Mouse (Mus musculus): Measurements from ENCODE around the gene Sorcs3. TPM values are rescaled to one million over a fixed set of nuclear protein-coding genes. Genes with fewer than 3 reads are reported as not detected.

Gene Sorcs3
- polyA plus RNA-seq, 1 experiment from 2014 or later = 4.8 TPM

- H3K4me3 ChIP-seq (ENCODE audit: low read depth, low read length) = no peak overlapping the region
- H3K36me3 ChIP-seq (ENCODE audit: control insufficient read depth, insufficient read depth, low read length) = no peaks in the 10 kb centered on the region
- H3K27ac ChIP-seq (ENCODE audit: low read depth, low read length) = no peak overlapping the region
- H3K9me3 ChIP-seq (ENCODE audit: control insufficient read depth, low read length) = no peaks in the 10 kb centered on the region
- H3K27me3 ChIP-seq (ENCODE audit: control insufficient read depth, insufficient read depth, low read length) = no peaks in the 10 kb centered on the region
- ATAC-seq (ENCODE audit: low FRiP score) = peak; percentile 71
- WGBS = 47% methylated on average over 6 of the region's 6 CpGs
- H3K4me2 ChIP-seq (replicated peaks; ENCODE audit: low read depth, low read length) = no peak overlapping the region
- no peak overlapping the region for H3K9ac ChIP-seq (ENCODE audit: low read depth, low read length)
- DNase-seq (ENCODE audit: low spot score) = peak; percentile 58
- H3K4me1 ChIP-seq (replicated peaks; ENCODE audit: control insufficient read depth, insufficient read depth, low read length) = no peaks in the 10 kb centered on the region
Measured at GRCm38 (mm10) chr19:48630671-48631327, 425.0 kb downstream of the Sorcs3 start.

GRCm38 (mm10) chr19:48642566-48642965 lies 436.7 kb downstream of the Sorcs3 start:
- no peaks in the 10 kb centered on the region for H3K27me3 ChIP-seq (ENCODE audit: control insufficient read depth, insufficient read depth, low read length)
- 86% methylated on average over 4 of the region's 4 CpGs for WGBS
- DNase-seq (ENCODE audit: low spot score) = no peak

GRCm38 (mm10) chr19:48649941-48650340 lies 444.1 kb downstream of the Sorcs3 start:
- WGBS = 81% methylated on average over 2 of the region's 2 CpGs
- H3K9ac ChIP-seq (ENCODE audit: low read depth, low read length) = no peak overlapping the region
- no peak overlapping the region for H3K27ac ChIP-seq (ENCODE audit: low read depth, low read length)
- H3K4me2 ChIP-seq (replicated peaks; ENCODE audit: low read depth, low read length) = no peak overlapping the region
- no peak for ATAC-seq (ENCODE audit: low FRiP score)
- H3K4me1 ChIP-seq (replicated peaks; ENCODE audit: control insufficient read depth, insufficient read depth, low read length) = no peaks in the 10 kb centered on the region
- no peaks in the 10 kb centered on the region for H3K36me3 ChIP-seq (ENCODE audit: control insufficient read depth, insufficient read depth, low read length)
- no peaks in the 10 kb centered on the region for H3K9me3 ChIP-seq (ENCODE audit: control insufficient read depth, low read length)
- no peak for DNase-seq (ENCODE audit: low spot score)
- H3K27me3 ChIP-seq (ENCODE audit: control insufficient read depth, insufficient read depth, low read length) = no peaks in the 10 kb centered on the region
- no peak overlapping the region for H3K4me3 ChIP-seq (ENCODE audit: low read depth, low read length)

More at GRCm38 (mm10) chr19:48642566-48642965, 436.7 kb downstream of the Sorcs3 start:
- ATAC-seq (ENCODE audit: low FRiP score) = no peak
- Histone ChIP-seq H3K4me3 (ENCODE audit: low read depth, low read length) (no peak overlapping the region), H3K9me3 (ENCODE audit: control insufficient read depth, low read length) (no peaks in the 10 kb centered on the region), H3K9ac (ENCODE audit: low read depth, low read length) (no peak overlapping the region), H3K36me3 (ENCODE audit: control insufficient read depth, insufficient read depth, low read length) (no peaks in the 10 kb centered on the region), H3K4me2 (replicated peaks; ENCODE audit: low read depth, low read length) (no peak overlapping the region), H3K4me1 (replicated peaks; ENCODE audit: control insufficient read depth, insufficient read depth, low read length) (no peaks in the 10 kb centered on the region), H3K27ac (ENCODE audit: low read depth, low read length) (no peak overlapping the region)

GRCm38 (mm10) chr19:48651617-48652016 lies 445.8 kb downstream of the Sorcs3 start:
- H3K4me1 ChIP-seq (replicated peaks; ENCODE audit: control insufficient read depth, insufficient read depth, low read length) = no peaks in the 10 kb centered on the region
- no peak overlapping the region for H3K4me2 ChIP-seq (replicated peaks; ENCODE audit: low read depth, low read length)
- ATAC-seq (ENCODE audit: low FRiP score) (no peak), DNase-seq (ENCODE audit: low spot score) (no peak)
- no peaks in the 10 kb centered on the region for H3K9me3 ChIP-seq (ENCODE audit: control insufficient read depth, low read length)
- H3K9ac ChIP-seq (ENCODE audit: low read depth, low read length) = no peak overlapping the region
- H3K4me3 ChIP-seq (ENCODE audit: low read depth, low read length) = no peak overlapping the region
- no peaks in the 10 kb centered on the region for H3K36me3 ChIP-seq (ENCODE audit: control insufficient read depth, insufficient read depth, low read length)
- no peaks in the 10 kb centered on the region for H3K27me3 ChIP-seq (ENCODE audit: control insufficient read depth, insufficient read depth, low read length)
- 80% methylated on average over 6 of the region's 6 CpGs for WGBS
- no peak overlapping the region for H3K27ac ChIP-seq (ENCODE audit: low read depth, low read length)

GRCm38 (mm10) chr19:48660201-48660600 lies 454.4 kb downstream of the Sorcs3 start:
- no peak overlapping the region for H3K27ac ChIP-seq (ENCODE audit: low read depth, low read length)

GRCm38 (mm10) chr19:48679896-48680295 lies 474.1 kb downstream of the Sorcs3 start:
- ATAC-seq (ENCODE audit: low FRiP score) = no peak
- no peaks in the 10 kb centered on the region for H3K27me3 ChIP-seq (ENCODE audit: control insufficient read depth, insufficient read depth, low read length)
- no peak overlapping the region for H3K27ac ChIP-seq (ENCODE audit: low read depth, low read length)
- H3K36me3 ChIP-seq (ENCODE audit: control insufficient read depth, insufficient read depth, low read length) = no peaks in the 10 kb centered on the region
- no peak overlapping the region for H3K4me2 ChIP-seq (replicated peaks; ENCODE audit: low read depth, low read length)
- no peak for DNase-seq (ENCODE audit: low spot score)
- no peaks in the 10 kb centered on the region for H3K9me3 ChIP-seq (ENCODE audit: control insufficient read depth, low read length)
- no peak overlapping the region for H3K4me3 ChIP-seq (ENCODE audit: low read depth, low read length)
- WGBS = 96% methylated on average over 1 of the region's 1 CpGs
- no peak overlapping the region for H3K9ac ChIP-seq (ENCODE audit: low read depth, low read length)
- H3K4me1 ChIP-seq (replicated peaks; ENCODE audit: control insufficient read depth, insufficient read depth, low read length) = no peaks in the 10 kb centered on the region

More at GRCm38 (mm10) chr19:48660201-48660600, 454.4 kb downstream of the Sorcs3 start:
- DNase-seq (ENCODE audit: low spot score) = peak; percentile 17
- no peak overlapping the region for H3K9ac ChIP-seq (ENCODE audit: low read depth, low read length)
- WGBS = 48% methylated on average over 6 of the region's 6 CpGs
- H3K36me3 ChIP-seq (ENCODE audit: control insufficient read depth, insufficient read depth, low read length) = no peaks in the 10 kb centered on the region
- no peak overlapping the region for H3K4me2 ChIP-seq (replicated peaks; ENCODE audit: low read depth, low read length)
- H3K4me3 ChIP-seq (ENCODE audit: low read depth, low read length) = no peak overlapping the region
- H3K27me3 ChIP-seq (ENCODE audit: control insufficient read depth, insufficient read depth, low read length) = no peaks in the 10 kb centered on the region
- H3K9me3 ChIP-seq (ENCODE audit: control insufficient read depth, low read length) = no peaks in the 10 kb centered on the region
- H3K4me1 ChIP-seq (replicated peaks; ENCODE audit: control insufficient read depth, insufficient read depth, low read length) = peaks cover 3% of the 10 kb centered on the region; the same call in 1 of the 2 replicates
- peak; percentile 67 for ATAC-seq (ENCODE audit: low FRiP score)

- Histone ChIP-seq H3K4me2 (replicated peaks; ENCODE audit: low read depth, low read length) (no peak overlapping the region), H3K36me3 (ENCODE audit: control insufficient read depth, insufficient read depth, low read length) (no peaks in the 10 kb centered on the region), H3K9me3 (ENCODE audit: control insufficient read depth, low read length) (no peaks in the 10 kb centered on the region), H3K4me3 (ENCODE audit: low read depth, low read length) (no peak overlapping the region), H3K27ac (ENCODE audit: low read depth, low read length) (no peak overlapping the region), H3K27me3 (ENCODE audit: control insufficient read depth, insufficient read depth, low read length) (no peaks in the 10 kb centered on the region), H3K9ac (ENCODE audit: low read depth, low read length) (no peak overlapping the region), H3K4me1 (replicated peaks; ENCODE audit: control insufficient read depth, insufficient read depth, low read length) (no peaks in the 10 kb centered on the region)
- WGBS = 92% methylated on average over 3 of the region's 3 CpGs
- no peak for DNase-seq (ENCODE audit: low spot score)
- ATAC-seq (ENCODE audit: low FRiP score) = no peak
Measured at GRCm38 (mm10) chr19:48682485-48682884, 476.7 kb downstream of the Sorcs3 start.

- Histone ChIP-seq H3K27ac (ENCODE audit: low read depth, low read length) (no peak overlapping the region), H3K27me3 (ENCODE audit: control insufficient read depth, insufficient read depth, low read length) (no peaks in the 10 kb centered on the region), H3K9ac (ENCODE audit: low read depth, low read length) (no peak overlapping the region), H3K4me3 (ENCODE audit: low read depth, low read length) (no peak overlapping the region), H3K4me2 (replicated peaks; ENCODE audit: low read depth, low read length) (no peak overlapping the region), H3K36me3 (ENCODE audit: control insufficient read depth, insufficient read depth, low read length) (no peaks in the 10 kb centered on the region), H3K4me1 (replicated peaks; ENCODE audit: control insufficient read depth, insufficient read depth, low read length) (no peaks in the 10 kb centered on the region), H3K9me3 (ENCODE audit: control insufficient read depth, low read length) (no peaks in the 10 kb centered on the region)
- DNase-seq (ENCODE audit: low spot score) (no peak), ATAC-seq (ENCODE audit: low FRiP score) (no peak)
- WGBS = 67% methylated on average over 2 of the region's 2 CpGs
Measured at GRCm38 (mm10) chr19:48686369-48686768, 480.5 kb downstream of the Sorcs3 start.

GRCm38 (mm10) chr19:48700111-48700658 lies 494.4 kb downstream of the Sorcs3 start:
- Histone ChIP-seq H3K9ac (ENCODE audit: low read depth, low read length) (no peak overlapping the region), H3K9me3 (ENCODE audit: control insufficient read depth, low read length) (no peaks in the 10 kb centered on the region), H3K4me3 (ENCODE audit: low read depth, low read length) (no peak overlapping the region), H3K4me1 (replicated peaks; ENCODE audit: control insufficient read depth, insufficient read depth, low read length) (no peaks in the 10 kb centered on the region), H3K27ac (ENCODE audit: low read depth, low read length) (no peak overlapping the region), H3K36me3 (ENCODE audit: control insufficient read depth, insufficient read depth, low read length) (no peaks in the 10 kb centered on the region), H3K27me3 (ENCODE audit: control insufficient read depth, insufficient read depth, low read length) (no peaks in the 10 kb centered on the region), H3K4me2 (replicated peaks; ENCODE audit: low read depth, low read length) (no peak overlapping the region)
- 51% methylated on average over 6 of the region's 6 CpGs for WGBS
- DNase-seq (ENCODE audit: low spot score) = no peak
- ATAC-seq (ENCODE audit: low FRiP score) = no peak
